Mouse (Mus musculus) lung, embryonic 14.5 days (tissue): Measurements from ENCODE around the gene Tmem100. TPM values are rescaled to one million over a fixed set of nuclear protein-coding genes. Genes with fewer than 3 reads are reported as not detected.

Experiments used
- ATAC-seq: fragments of 200-750 bp; cut with Nextera tagmentation; 2 replicates; pipeline ENCODE4 v1.8.0; 2017; ENCODE audit warnings: mild to moderate bottlenecking, moderate TSS enrichment, moderate library complexity; ENCODE audit not compliant: insufficient read depth
- DNase-seq: peaks from one replicate; pipeline ENCODE4 v3.0.0-alpha.2; 2015
- H3K27ac ChIP-seq: fragments of 300-500 bp; sonication (generic); 2 replicates; pipeline ENCODE4 v1.5.1; 2014; ENCODE audit warnings: low read depth, mild to moderate bottlenecking, moderate library complexity
- H3K27me3 ChIP-seq: fragments of 300-500 bp; sonication (generic); 2 replicates; pipeline ENCODE4 v1.6.1; 2014; ENCODE audit warnings: low read length, control low read depth; ENCODE audit not compliant: insufficient read depth
- H3K36me3 ChIP-seq: fragments of 300-500 bp; sonication (generic); 2 replicates; pipeline ENCODE4 v1.6.1; 2014; ENCODE audit warnings: control low read depth; ENCODE audit not compliant: insufficient read depth
- H3K4me1 ChIP-seq: fragments of 300-500 bp; sonication (generic); 2 replicates; pipeline ENCODE4 v1.6.1; 2014; ENCODE audit warnings: antibody characterized with exemption, control low read depth; ENCODE audit not compliant: insufficient read depth
- H3K4me2 ChIP-seq: fragments of 300-500 bp; sonication (generic); 2 replicates; pipeline ENCODE4 v1.6.1; 2014; ENCODE audit warnings: mild to moderate bottlenecking
- H3K4me3 ChIP-seq: fragments of 300-500 bp; sonication (generic); 2 replicates; pipeline ENCODE4 v1.5.1; 2014; ENCODE audit warnings: low read depth, low read length
- H3K9ac ChIP-seq: fragments of 300-500 bp; sonication (generic); 2 replicates; pipeline ENCODE4 v1.6.1; 2014
- H3K9me3 ChIP-seq: fragments of 300-500 bp; sonication (generic); 2 replicates; pipeline ENCODE4 v1.6.1; 2016; ENCODE audit warnings: low read depth, low read length, control low read depth
- CTCF ChIP-seq: IDR thresholded peaks from 2 replicates; pipeline ENCODE4 v1.5.1; 2016; ENCODE audit warnings: antibody characterized with exemption, low read depth
- WGBS: fragments of 180-500 bp; shearing (Covaris S2); extraction: QIAGEN DNeasy Blood & Tissue Kit; methylation state at CpG from one replicate; pipeline ENCODE4 v1.1.7; 2014; 5-methylcytosine and 5-hydroxymethylcytosine counted together
- polyA plus RNA-seq: library from polyadenylated mRNA; unstranded; fragments of >200 nt; fragmentation: Nextera tagmentation; extraction: Ambion mirVana; gene quantifications from 2 replicates; pipeline ENCODE4 v1.2.1, GENCODE M21; 2014

Tmem100 gene
- polyA plus RNA-seq, 1 experiment from 2014 or later = 20.9 TPM

GRCm38 (mm10) chr11:90081820-90082596 lies 51.9 kb downstream of the Tmem100 start:
- 66% methylated on average over 10 of the region's 10 CpGs for WGBS
- Histone ChIP-seq H3K9me3 (no peaks in the 10 kb centered on the region), H3K27ac (no peak overlapping the region), H3K27me3 (no peaks in the 10 kb centered on the region), H3K4me2 (no peak overlapping the region), H3K36me3 (no peaks in the 10 kb centered on the region), H3K4me3 (no peak overlapping the region), H3K9ac (no peak overlapping the region), H3K4me1 (no peaks in the 10 kb centered on the region)
- DNase-seq (no peak), ATAC-seq (no peak)
- no peak for TF ChIP-seq CTCF

DNA sequence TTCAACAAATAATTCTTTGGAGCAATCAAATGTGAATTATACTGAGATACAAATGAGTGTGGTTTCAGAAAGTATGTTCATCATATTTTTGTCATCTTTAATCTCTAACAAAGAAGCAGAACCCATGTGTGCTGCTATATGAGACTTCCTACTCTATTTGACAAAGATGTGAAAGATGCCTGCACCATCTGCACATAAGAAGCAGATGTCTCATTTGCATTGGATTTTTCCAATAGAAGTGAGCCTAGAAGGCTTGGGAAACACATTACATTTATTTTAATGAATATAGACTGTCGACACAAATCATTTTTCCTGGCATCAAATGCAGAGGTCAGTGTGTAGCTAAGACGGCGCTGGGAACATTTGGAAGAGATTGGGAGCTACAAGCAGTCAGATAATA lies 52.9 kb downstream of the Tmem100 start:
- Histone ChIP-seq H3K36me3 (no peaks in the 10 kb centered on the region), H3K27me3 (no peaks in the 10 kb centered on the region), H3K4me2 (no peak overlapping the region), H3K4me1 (no peaks in the 10 kb centered on the region), H3K9ac (no peak overlapping the region), H3K9me3 (no peaks in the 10 kb centered on the region), H3K4me3 (no peak overlapping the region), H3K27ac (no peak overlapping the region)
- ATAC-seq = no peak
- TF ChIP-seq CTCF = no peak
- 65% methylated on average over 3 of the region's 3 CpGs for WGBS
- DNase-seq = no peak

DNA sequence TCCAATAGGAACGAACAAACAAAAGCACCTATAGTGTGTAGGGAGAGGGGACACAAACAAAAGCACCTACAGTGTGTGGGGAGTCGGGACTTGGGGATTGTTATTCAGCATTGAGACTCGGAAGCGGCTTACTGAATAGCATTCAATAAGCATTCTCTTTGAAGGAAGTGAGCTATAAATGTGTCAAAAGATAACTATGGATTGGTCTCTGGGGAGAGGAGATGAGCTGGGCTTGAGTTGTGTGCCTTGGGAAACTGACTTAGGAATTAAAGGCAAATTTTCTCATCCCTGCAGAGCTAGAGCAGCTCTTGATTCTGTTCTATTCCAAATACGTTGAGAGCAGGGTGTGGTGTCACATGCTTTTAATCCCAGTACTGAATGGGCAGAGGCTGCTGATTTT lies 54.0 kb downstream of the Tmem100 start:
- Histone ChIP-seq H3K27me3 (no peaks in the 10 kb centered on the region), H3K9me3 (no peaks in the 10 kb centered on the region)

More for the DNA sequence above, 54.0 kb downstream of the Tmem100 start:
- no peak overlapping the region for H3K27ac ChIP-seq
- DNase-seq (no peak), ATAC-seq (no peak)
- H3K36me3 ChIP-seq = no peaks in the 10 kb centered on the region
- 67% methylated on average over 5 of the region's 5 CpGs for WGBS
- no peak overlapping the region for H3K4me3 ChIP-seq
- no peaks in the 10 kb centered on the region for H3K4me1 ChIP-seq
- TF ChIP-seq CTCF = no peak
- H3K4me2 ChIP-seq = no peak overlapping the region
- H3K9ac ChIP-seq = no peak overlapping the region

Other genes with a start within 250 kb of the Tmem100 start
- gene Pctp, start 27.5 kb upstream of the Tmem100 start, polyA plus RNA-seq = 6.4 and 8.3 TPM in 2 replicates
- 7.3 and 10.6 TPM in 2 replicates for gene Gm45716, start 157.3 kb downstream of the Tmem100 start, polyA plus RNA-seq
- gene Mmd, start 219.1 kb downstream of the Tmem100 start, polyA plus RNA-seq = 31.5 and 33.9 TPM in 2 replicates